19 mouse cellular contexts compared by ENCODE assay signal in the genomic region with DNA sequence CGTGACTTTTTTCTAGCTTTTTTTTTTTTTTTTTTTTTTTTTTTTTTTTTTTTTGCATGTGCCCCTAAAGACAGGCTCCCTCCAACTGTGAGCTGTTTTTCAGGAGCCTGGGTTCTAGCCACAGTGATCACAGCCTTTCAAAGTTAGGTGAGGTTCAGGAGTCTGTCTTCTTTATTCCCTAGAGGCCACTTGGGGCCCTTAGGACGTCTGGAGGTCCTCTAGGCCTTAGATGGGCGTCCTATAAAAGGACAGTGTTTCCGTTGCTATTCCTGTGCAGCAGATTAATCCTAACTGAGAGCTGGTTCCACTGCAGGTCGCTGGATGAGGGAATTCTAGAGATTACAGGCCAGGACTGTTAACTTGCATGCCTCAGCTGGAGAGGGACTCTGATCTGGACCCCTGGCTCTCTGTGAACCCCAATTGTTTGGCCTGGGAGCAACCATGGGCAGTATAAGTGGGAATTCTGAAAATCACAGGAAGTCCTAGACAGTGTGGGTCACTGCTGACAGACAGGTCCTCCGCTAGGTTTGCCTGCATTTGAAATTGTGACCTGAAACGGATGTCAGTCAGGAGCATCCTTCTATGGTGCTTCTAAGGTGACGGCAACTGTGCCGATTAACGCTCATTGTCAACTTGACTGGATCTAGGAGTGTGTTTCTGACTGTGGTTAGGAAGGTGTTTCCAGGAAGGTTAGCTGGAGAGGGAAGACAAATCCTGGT. TPM values are rescaled to one million over a fixed set of nuclear protein-coding genes. Genes with fewer than 3 reads are reported as not detected.
DNase-seq lines count a peak whose midpoint lies in the region; ATAC-seq and TF ChIP-seq lines count a peak whose summit lies in the region.
"Had no signal": no experiment of that assay in that cellular context is flagged by ENCODE, and none has a peak within 500 bp of the region (broad histone marks: within the 10 kb centered on the region; RNA-seq: fewer than 3 reads in every experiment).

No protein-coding gene starts in this region.

- no peak overlapping the region for H3K27ac ChIP-seq in kidney, embryonic 14.5 days (ENCODE audit: low read depth, low read length)
- no peak overlapping the region for H3K27ac ChIP-seq in kidney, adult 2 months (ENCODE audit: insufficient read depth, low read depth, low read length)
- H3K27ac ChIP-seq in midbrain, embryonic 12.5 days (replicated peaks) = no peak overlapping the region
- no peak overlapping the region for H3K27ac ChIP-seq in midbrain, embryonic 14.5 days (replicated peaks; ENCODE audit: low read depth, low read length)
- no peak overlapping the region for H3K27ac ChIP-seq in limb, embryonic 13.5 days
- H3K27ac ChIP-seq: gastrocnemius, adult 2 months; hindbrain, embryonic 12.5 days; macrophage had no signal

- H3K27me3 ChIP-seq in kidney, embryonic 14.5 days (ENCODE audit: control insufficient read depth, insufficient read depth, low read length) = peaks cover 58% of the 10 kb centered on the region
- no peaks in the 10 kb centered on the region; the same call in 1 of the 2 replicates for H3K27me3 ChIP-seq in kidney, adult 2 months (replicated peaks; ENCODE audit: control insufficient read depth, insufficient read depth, low read length)
- peaks cover 86% of the 10 kb centered on the region for H3K27me3 ChIP-seq in midbrain, embryonic 12.5 days
- H3K27me3 ChIP-seq in midbrain, embryonic 14.5 days (ENCODE audit: control insufficient read depth, insufficient read depth, low read length) = peaks cover 93% of the 10 kb centered on the region
- H3K27me3 ChIP-seq in limb, embryonic 13.5 days = peaks cover 60% of the 10 kb centered on the region

- no peak overlapping the region for H3K4me3 ChIP-seq in kidney, embryonic 14.5 days (ENCODE audit: low read length)
- H3K4me3 ChIP-seq in kidney, adult 2 months (ENCODE audit: insufficient read depth, low read depth, low read length) = no peak overlapping the region
- H3K4me3 ChIP-seq in midbrain, embryonic 12.5 days = no peak overlapping the region
- H3K4me3 ChIP-seq in midbrain, embryonic 14.5 days (replicated peaks; ENCODE audit: low read depth, low read length) = no peak overlapping the region
- H3K4me3 ChIP-seq in limb, embryonic 13.5 days = no peak overlapping the region
- H3K4me3 ChIP-seq: gastrocnemius, adult 2 months; hindbrain, embryonic 12.5 days had no signal

- H3K36me3 ChIP-seq in kidney, embryonic 14.5 days (ENCODE audit: control insufficient read depth, insufficient read depth, low read length) = no peaks in the 10 kb centered on the region
- no peaks in the 10 kb centered on the region for H3K36me3 ChIP-seq in kidney, adult 2 months (ENCODE audit: control insufficient read depth, insufficient read depth, low read length)
- H3K36me3 ChIP-seq in midbrain, embryonic 12.5 days = no peaks in the 10 kb centered on the region
- no peaks in the 10 kb centered on the region for H3K36me3 ChIP-seq in midbrain, embryonic 14.5 days (ENCODE audit: control insufficient read depth, insufficient read depth, low read length)
- no peaks in the 10 kb centered on the region for H3K36me3 ChIP-seq in limb, embryonic 13.5 days
- H3K36me3 ChIP-seq: hindbrain, embryonic 12.5 days had no signal

- H3K4me2 ChIP-seq in kidney, embryonic 14.5 days (replicated peaks; ENCODE audit: low read depth, low read length) = no peak overlapping the region
- peak overlapping the region; percentile 9; the same call in 1 of the 2 replicates for H3K4me2 ChIP-seq in midbrain, embryonic 12.5 days (replicated peaks)
- no peak overlapping the region for H3K4me2 ChIP-seq in midbrain, embryonic 14.5 days (ENCODE audit: low read length)
- peak overlapping the region; percentile 41 for H3K4me2 ChIP-seq in limb, embryonic 13.5 days (replicated peaks)
- H3K4me2 ChIP-seq: hindbrain, embryonic 12.5 days had no signal

- no peaks in the 10 kb centered on the region for H3K9me3 ChIP-seq in kidney, embryonic 14.5 days (ENCODE audit: control insufficient read depth, low read length)
- no peaks in the 10 kb centered on the region for H3K9me3 ChIP-seq in midbrain, embryonic 12.5 days
- no peaks in the 10 kb centered on the region for H3K9me3 ChIP-seq in midbrain, embryonic 14.5 days (ENCODE audit: control insufficient read depth, low read length)
- H3K9me3 ChIP-seq in limb, embryonic 13.5 days = no peaks in the 10 kb centered on the region
- H3K9me3 ChIP-seq: hindbrain, embryonic 12.5 days had no signal

- 19% methylated on average over 10 of the region's 10 CpGs for WGBS in kidney, embryonic 14.5 days
- 31% methylated on average over 10 of the region's 10 CpGs for WGBS in kidney, adult 2 months
- 11% methylated on average over 10 of the region's 10 CpGs for WGBS in midbrain, embryonic 12.5 days
- WGBS in midbrain, embryonic 14.5 days = 9% methylated on average over 10 of the region's 10 CpGs
- 21% methylated on average over 10 of the region's 10 CpGs for WGBS in limb, embryonic 13.5 days

- H3K9ac ChIP-seq in kidney, embryonic 14.5 days (ENCODE audit: low read depth, low read length) = no peak overlapping the region
- no peak overlapping the region for H3K9ac ChIP-seq in midbrain, embryonic 12.5 days (replicated peaks)
- H3K9ac ChIP-seq in midbrain, embryonic 14.5 days (replicated peaks; ENCODE audit: low read length) = no peak overlapping the region
- H3K9ac ChIP-seq in limb, embryonic 13.5 days = no peak overlapping the region
- H3K9ac ChIP-seq: hindbrain, embryonic 12.5 days had no signal

- intact Hi-C loops in heart, postnatal 10 days (cut with DNase I) = no loop called here

- peak; percentile 68 for DNase-seq in heart, adult 11 months
- no peak for DNase-seq in heart, postnatal 10 days
- no peak for DNase-seq in kidney, adult 2 months
- DNase-seq in midbrain, embryonic 14.5 days = no peak
- DNase-seq in cerebellum, adult 11 months = no peak
- DNase-seq: adrenal gland, postnatal 14 days; cerebellum, postnatal 10 days; gastrocnemius, adult 2 months; kidney, postnatal 25 days; left cerebral cortex, postnatal 4 days had no signal

- TF ChIP-seq CTCF in kidney, adult 2 months (conservative IDR thresholded peaks at IDR 0.05; ENCODE audit: insufficient read depth, insufficient read length, low read depth, low read length) = no peak

- ATAC-seq in kidney, embryonic 14.5 days (ENCODE audit: low FRiP score, low TSS enrichment) = 0 out of 2 replicates have a peak, but pooled peaks have one; percentile 35
- no peak for ATAC-seq in midbrain, embryonic 12.5 days (ENCODE audit: low FRiP score, low read depth)
- no peak for ATAC-seq in midbrain, embryonic 14.5 days (ENCODE audit: low FRiP score, low TSS enrichment)
- no peak; the same call in 1 of the 2 replicates for ATAC-seq in limb, embryonic 13.5 days (ENCODE audit: low FRiP score, low read depth)
- ATAC-seq: forebrain, embryonic 16.5 days; intestine, embryonic 16.5 days had no signal

- no peaks in the 10 kb centered on the region for H3K4me1 ChIP-seq in kidney, embryonic 14.5 days (ENCODE audit: control insufficient read depth, insufficient read depth, low read length)
- no peaks in the 10 kb centered on the region for H3K4me1 ChIP-seq in kidney, adult 2 months (ENCODE audit: control insufficient read depth, insufficient read depth, low read length)
- H3K4me1 ChIP-seq in midbrain, embryonic 12.5 days = peaks cover 20% of the 10 kb centered on the region
- no peaks in the 10 kb centered on the region for H3K4me1 ChIP-seq in midbrain, embryonic 14.5 days (ENCODE audit: control insufficient read depth, insufficient read depth, low read length)
- H3K4me1 ChIP-seq in limb, embryonic 13.5 days = peaks cover 18% of the 10 kb centered on the region

- TF ChIP-seq POLR2A in kidney, adult 2 months (IDR thresholded peaks at IDR 0.05; ENCODE audit: low read depth, low read length) = no peak

RNA-seq across cellular contexts. Expression of gene Dbx1, which starts 51.2 kb away (rescaled TPM):
- total RNA-seq in heart, postnatal 10 days (2021) = not detected
- polyA plus RNA-seq in kidney, embryonic 14.5 days (2014; fragmentation: Nextera tagmentation; extraction: Ambion mirVana) = not detected in 2 replicates
- not detected in 2 replicates for polyA plus RNA-seq in kidney, adult 2 months (2012; rRNA removed)
- 176 and 184 TPM in 2 replicates for polyA plus RNA-seq in midbrain, embryonic 12.5 days (2016; fragmentation: Nextera tagmentation; extraction: Ambion mirVana)
- 14.0 and 52.8 TPM in 2 replicates for polyA plus RNA-seq in midbrain, embryonic 14.5 days (2014; fragmentation: Nextera tagmentation; extraction: Ambion mirVana)
- 1.9 and 2.4 TPM in 2 replicates for polyA plus RNA-seq in limb, embryonic 13.5 days (2015; fragmentation: Nextera tagmentation; extraction: Ambion mirVana)
- total RNA-seq: adrenal gland, postnatal 14 days; ES-E14; gastrocnemius, adult 2 months; layer of hippocampus, postnatal 25 days; left cerebral cortex, postnatal 4 days had no signal
- polyA plus RNA-seq: intestine, embryonic 16.5 days; macrophage had no signal

Comparison
In these comparisons a context has a peak if more than half of its experiments do, and no peak if none do; other contexts are left out.
1. H3K4me2 ChIP-seq: peak in midbrain, embryonic 12.5 days (single experiment) and limb, embryonic 13.5 days (single experiment); none in kidney, embryonic 14.5 days (single experiment) and midbrain, embryonic 14.5 days (single experiment).